Mouse (Mus musculus): ENCODE data around the gene Csf3r.

GRCm38 (mm10) chr4:126025801-126026200 lies 1.5 kb downstream of the Csf3r start:
- TF ChIP-seq POLR2A (IDR thresholded peaks at IDR 0.05; ENCODE audit: low read depth, low read length) (no peak), CTCF (IDR thresholded peaks at IDR 0.05; ENCODE audit: extremely low read depth, insufficient read depth, insufficient read length, insufficient replicate concordance) (no peak)

Data from spleen, adult 2 months (tissue).